Mouse (Mus musculus) bone marrow macrophage, adult 2 months (primary cell): ENCODE data around the gene Fam19a5.

Source experiments
- CTCF ChIP-seq: IDR thresholded peaks from 2 replicates; pipeline ENCODE4 v1.5.1; 2012; ENCODE audit warnings: low read depth, mild to moderate bottlenecking, low read length, moderate library complexity
- POLR2A ChIP-seq: IDR thresholded peaks from 2 replicates; pipeline ENCODE4 v1.6.1; 2012; ENCODE audit warnings: mild to moderate bottlenecking, low read depth, low read length, borderline replicate concordance

DNA sequence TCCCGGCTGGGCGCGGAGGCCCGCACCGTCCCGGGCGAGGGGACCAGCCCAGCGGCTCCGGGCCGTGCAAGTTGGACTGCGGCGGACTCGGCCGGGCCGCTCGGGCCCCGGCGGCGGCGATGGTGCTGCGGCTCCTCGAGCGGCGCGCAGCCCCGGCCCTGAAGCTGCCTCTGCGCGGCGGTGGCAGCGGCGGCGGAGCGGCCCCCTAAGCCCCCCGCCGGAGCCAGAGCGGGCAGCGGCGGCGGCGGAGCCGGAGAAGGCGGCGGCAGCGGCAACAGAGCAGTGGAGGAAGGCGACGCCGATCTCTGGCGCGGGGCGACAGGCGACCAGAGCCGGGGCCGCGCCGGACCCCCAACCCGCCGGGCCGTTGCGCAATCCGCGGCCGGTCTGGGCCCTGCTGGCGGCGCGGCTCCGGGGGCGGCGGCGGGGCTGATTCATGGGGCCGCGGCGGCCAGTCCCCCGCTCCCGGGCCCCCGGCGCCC, 80.6 kb downstream of the Fam19a5 start:
- TF ChIP-seq POLR2A (no peak), CTCF (no peak)
